Mouse (Mus musculus) forebrain, postnatal 0 days (tissue): ENCODE measurements around the gene Lypd6b. TPM values are rescaled to one million over a fixed set of nuclear protein-coding genes. Genes with fewer than 3 reads are reported as not detected.

Experiments
- ATAC-seq: fragments of 200-750 bp; cut with Nextera tagmentation; 2 replicates; pipeline ENCODE4 v1.8.0; 2017; ENCODE audit warnings: mild to moderate bottlenecking, moderate library complexity
- DNase-seq: peaks from one replicate; pipeline ENCODE4 v3.0.0-alpha.2; 2015
- H3K27ac ChIP-seq: fragments of 300-500 bp; sonication (generic); 2 replicates; pipeline ENCODE4 v1.5.1; 2014; ENCODE audit warnings: low read depth, mild to moderate bottlenecking, antibody characterized with exemption, low read length, moderate library complexity, mixed read lengths
- H3K27me3 ChIP-seq: fragments of 300-500 bp; sonication (generic); 2 replicates; pipeline ENCODE4 v1.6.1; 2014; ENCODE audit warnings: mild to moderate bottlenecking, low read length, mixed read lengths; ENCODE audit not compliant: insufficient read depth
- H3K36me3 ChIP-seq: fragments of 300-500 bp; sonication (generic); 2 replicates; pipeline ENCODE4 v1.6.1; 2014; ENCODE audit warnings: mild to moderate bottlenecking, moderate library complexity; ENCODE audit not compliant: insufficient read depth
- H3K4me1 ChIP-seq: fragments of 300-500 bp; sonication (generic); 2 replicates; pipeline ENCODE4 v1.6.1; 2014; ENCODE audit warnings: antibody characterized with exemption; ENCODE audit not compliant: insufficient read depth
- H3K4me2 ChIP-seq: fragments of 300-500 bp; sonication (generic); 2 replicates; pipeline ENCODE4 v1.6.1; 2014; ENCODE audit warnings: low read depth, mild to moderate bottlenecking, moderate library complexity
- H3K4me3 ChIP-seq: fragments of 300-500 bp; sonication (generic); 2 replicates; pipeline ENCODE4 v1.5.1; 2014; ENCODE audit warnings: low read depth, low read length, mixed read lengths
- H3K9ac ChIP-seq: fragments of 300-500 bp; sonication (generic); 2 replicates; pipeline ENCODE4 v1.6.1; 2014; ENCODE audit warnings: mild to moderate bottlenecking
- H3K9me3 ChIP-seq: fragments of 300-500 bp; sonication (generic); 2 replicates; pipeline ENCODE4 v1.6.1; 2016; ENCODE audit warnings: low read length
- CTCF ChIP-seq: sonication (generic); IDR thresholded peaks from 2 replicates; pipeline ENCODE4 v1.5.1; 2016; ENCODE audit warnings: antibody characterized with exemption, control low read depth, low read depth
- WGBS: fragments of 180-500 bp; shearing (Covaris S2); extraction: QIAGEN DNeasy Blood & Tissue Kit; methylation state at CpG from one replicate; pipeline ENCODE4 v1.1.7; 2014; 5-methylcytosine and 5-hydroxymethylcytosine counted together
- polyA plus RNA-seq: library from polyadenylated mRNA; unstranded; fragments of >200 nt; fragmentation: Nextera tagmentation; extraction: Ambion mirVana; gene quantifications from 2 replicates; pipeline ENCODE4 v1.2.1, GENCODE M21; 2015
- total RNA-seq: library from RNA; depleted of rRNA; stranded (reverse); fragments of >200 nt; gene quantifications from 2 replicates; pipeline ENCODE4 v1.2.3, GENCODE M21; 2014

Lypd6b gene
- total and polyA plus RNA-seq, 2 experiments from 2014 or later: 18.6 to 22.2 TPM

DNA sequence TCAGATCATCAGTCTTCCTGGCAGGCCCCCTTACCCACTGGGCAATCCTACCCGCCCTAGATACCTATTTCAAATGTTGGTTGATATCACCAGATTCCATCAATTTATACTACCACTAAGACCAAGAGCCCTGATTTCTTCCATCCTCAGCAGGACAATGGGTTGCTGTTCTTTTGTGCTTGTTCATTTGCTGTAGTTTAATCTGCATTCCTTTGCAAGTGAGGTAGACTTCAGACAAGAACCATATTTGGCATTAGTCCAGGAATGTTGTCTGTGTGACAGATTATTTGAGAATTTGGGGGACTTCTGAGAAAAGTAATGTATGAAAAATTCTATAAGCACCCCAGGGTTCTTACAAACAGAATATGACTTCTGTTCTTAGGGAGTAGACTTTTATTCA lies 95.0 kb downstream of the Lypd6b start:
- Histone ChIP-seq H3K4me1 (peaks cover 5% of the 10 kb centered on the region; the same call in 1 of the 2 replicates), H3K36me3 (no peaks in the 10 kb centered on the region), H3K27me3 (no peaks in the 10 kb centered on the region), H3K9ac (no peak overlapping the region), H3K4me2 (no peak overlapping the region), H3K4me3 (no peak overlapping the region), H3K9me3 (no peaks in the 10 kb centered on the region), H3K27ac (no peak overlapping the region)
- TF ChIP-seq CTCF: no peak
- ATAC-seq: no peak
- no peak for DNase-seq
- WGBS: 95% methylated on average over 1 of the region's 1 CpGs

DNA sequence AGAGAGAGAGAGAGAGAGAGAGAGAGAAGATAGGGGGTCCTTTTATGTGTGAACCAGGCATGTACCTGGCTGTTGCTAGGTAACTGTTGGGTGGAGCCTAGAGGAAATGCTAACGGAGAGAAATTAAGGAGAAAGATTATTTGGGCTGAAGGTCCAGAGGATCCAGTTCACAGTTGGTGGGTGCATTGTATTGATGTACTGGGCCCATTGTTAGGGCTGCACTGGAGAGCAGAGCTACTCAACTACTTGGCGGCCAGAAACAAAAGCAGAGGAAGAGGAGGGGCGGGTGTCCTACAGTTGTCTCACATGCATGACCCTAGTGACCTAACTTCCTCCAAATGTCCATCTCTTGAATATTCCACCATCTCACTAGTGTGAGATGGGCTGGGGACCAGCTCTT lies 96.5 kb downstream of the Lypd6b start:
- Histone ChIP-seq H3K9ac (no peak overlapping the region), H3K36me3 (no peaks in the 10 kb centered on the region), H3K4me2 (no peak overlapping the region), H3K4me3 (no peak overlapping the region), H3K27ac (no peak overlapping the region), H3K27me3 (no peaks in the 10 kb centered on the region), H3K4me1 (peaks cover 9% of the 10 kb centered on the region; the same call in 1 of the 2 replicates), H3K9me3 (no peaks in the 10 kb centered on the region)
- 23% methylated on average over 3 of the region's 3 CpGs for WGBS
- TF ChIP-seq CTCF: no peak
- ATAC-seq (no peak), DNase-seq (no peak)

DNA sequence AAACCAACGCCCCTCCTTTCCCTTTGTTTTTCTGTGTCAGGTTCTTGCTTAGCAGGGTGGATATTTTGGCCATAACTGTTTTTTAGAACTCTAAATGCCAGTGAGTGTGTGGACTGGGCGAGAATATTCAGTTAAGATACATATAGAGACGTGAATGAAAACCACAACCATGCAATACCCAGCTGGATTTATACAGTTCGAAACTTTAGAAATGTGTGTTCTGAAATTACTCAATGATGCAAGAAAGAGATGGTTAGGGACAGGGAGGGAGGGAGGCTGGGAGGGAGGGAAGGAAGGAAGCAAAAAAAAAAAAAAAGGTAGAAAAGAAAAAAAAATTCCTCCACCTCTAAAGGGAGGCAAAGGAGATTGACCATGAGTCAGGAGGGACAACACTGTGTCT lies 98.7 kb downstream of the Lypd6b start:
- no peaks in the 10 kb centered on the region for H3K9me3 ChIP-seq
- TF ChIP-seq CTCF: no peak
- 0 out of 2 replicates have a peak, but pooled peaks cover 4% of the 10 kb centered on the region for H3K4me1 ChIP-seq
- H3K27ac ChIP-seq: no peak overlapping the region
- no peak for DNase-seq
- H3K27me3 ChIP-seq: no peaks in the 10 kb centered on the region
- ATAC-seq: no peak
- no peaks in the 10 kb centered on the region for H3K36me3 ChIP-seq
- no peak overlapping the region for H3K4me2 ChIP-seq
- 76% methylated on average over 4 of the region's 4 CpGs for WGBS
- no peak overlapping the region for H3K4me3 ChIP-seq
- H3K9ac ChIP-seq: no peak overlapping the region

DNA sequence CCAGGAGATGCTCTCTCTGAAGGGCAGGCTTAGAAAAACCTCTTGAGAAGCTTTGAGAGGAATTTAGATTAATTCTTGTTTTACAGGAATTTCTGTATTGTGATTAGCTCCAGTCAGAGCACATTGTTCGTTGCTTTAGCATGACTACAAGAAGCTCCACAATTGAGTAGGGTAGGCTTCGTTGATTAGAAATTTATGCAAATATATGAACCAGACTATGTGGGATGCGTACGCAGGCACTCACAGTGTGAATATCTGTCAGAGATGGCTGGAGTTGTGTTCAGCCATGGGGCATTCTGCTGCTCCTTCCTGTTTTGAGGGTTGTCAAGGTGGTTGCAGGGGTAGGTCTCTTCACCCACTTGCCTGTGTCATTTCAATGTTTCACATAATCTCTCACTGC lies 100.9 kb downstream of the Lypd6b start:
- Histone ChIP-seq H3K9me3 (no peaks in the 10 kb centered on the region), H3K4me2 (no peak overlapping the region), H3K9ac (no peak overlapping the region), H3K4me3 (no peak overlapping the region), H3K27ac (no peak overlapping the region), H3K4me1 (0 out of 2 replicates have a peak, but pooled peaks cover 4% of the 10 kb centered on the region), H3K36me3 (no peaks in the 10 kb centered on the region), H3K27me3 (no peaks in the 10 kb centered on the region)
- no peak for TF ChIP-seq CTCF
- 47% methylated on average over 4 of the region's 4 CpGs for WGBS
- ATAC-seq (peak; percentile 51; the same call in 1 of the 2 replicates), DNase-seq (no peak)

DNA sequence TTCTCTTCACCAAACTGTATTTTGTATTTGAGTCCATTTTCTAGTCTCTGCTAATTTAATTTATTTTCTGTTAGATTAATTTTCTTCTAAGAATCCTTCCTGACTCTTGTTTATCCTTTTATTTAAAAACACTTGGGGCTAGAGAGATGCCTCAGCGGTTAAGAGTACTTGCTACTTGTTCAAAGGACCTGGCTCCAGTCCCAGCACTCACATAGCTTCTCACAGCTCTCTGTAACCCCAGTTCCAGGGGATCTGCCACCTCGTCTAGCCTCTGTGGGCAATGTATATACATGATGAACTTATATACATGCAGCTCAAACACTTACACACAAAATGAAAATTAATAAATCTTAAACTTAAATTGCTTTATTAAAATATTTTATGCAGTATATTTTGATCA lies 103.2 kb downstream of the Lypd6b start:
- Histone ChIP-seq H3K9ac (no peak overlapping the region), H3K4me3 (no peak overlapping the region), H3K36me3 (no peaks in the 10 kb centered on the region), H3K4me2 (no peak overlapping the region), H3K9me3 (no peaks in the 10 kb centered on the region), H3K4me1 (0 out of 2 replicates have a peak, but pooled peaks cover 4% of the 10 kb centered on the region), H3K27me3 (no peaks in the 10 kb centered on the region), H3K27ac (no peak overlapping the region)
- 13% methylated on average over 2 of the region's 2 CpGs for WGBS
- no peak for TF ChIP-seq CTCF
- no peak for ATAC-seq
- DNase-seq: no peak

DNA sequence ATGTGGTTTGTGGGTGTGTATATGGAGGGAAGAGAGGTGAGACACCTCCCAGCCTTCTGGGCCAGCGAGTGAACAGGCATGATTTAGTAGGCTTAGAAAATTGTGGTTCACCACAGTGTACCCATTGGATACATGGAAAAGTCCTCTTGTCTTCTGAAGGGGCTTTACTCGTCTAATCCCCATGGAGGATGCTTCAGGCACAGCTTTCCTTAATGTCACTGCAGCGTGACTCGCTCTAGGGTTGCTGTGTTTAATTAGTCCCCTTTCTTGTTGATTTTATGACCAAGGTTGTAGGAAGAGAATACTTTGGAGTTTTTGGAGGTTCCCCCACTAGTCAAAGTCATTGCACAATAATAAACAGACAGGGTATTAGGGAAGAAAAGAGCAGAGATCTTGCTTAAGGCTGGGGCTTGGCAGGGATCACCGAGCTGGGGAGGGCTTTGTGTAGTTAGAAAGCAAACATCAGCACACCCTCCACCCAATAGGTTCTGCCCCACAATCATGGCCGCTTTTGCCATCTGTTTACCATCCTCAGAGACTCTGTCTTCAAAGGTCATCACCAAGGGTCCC lies 122.4 kb downstream of the Lypd6b start:
- H3K27me3 ChIP-seq: no peaks in the 10 kb centered on the region
- H3K4me1 ChIP-seq: no peaks in the 10 kb centered on the region
- no peak overlapping the region for H3K4me2 ChIP-seq
- 83% methylated on average over 6 of the region's 6 CpGs for WGBS
- DNase-seq (no peak), ATAC-seq (no peak)
- H3K4me3 ChIP-seq: no peak overlapping the region
- H3K27ac ChIP-seq: no peak overlapping the region
- H3K9me3 ChIP-seq: no peaks in the 10 kb centered on the region
- no peaks in the 10 kb centered on the region for H3K36me3 ChIP-seq
- H3K9ac ChIP-seq: no peak overlapping the region
- no peak for TF ChIP-seq CTCF

DNA sequence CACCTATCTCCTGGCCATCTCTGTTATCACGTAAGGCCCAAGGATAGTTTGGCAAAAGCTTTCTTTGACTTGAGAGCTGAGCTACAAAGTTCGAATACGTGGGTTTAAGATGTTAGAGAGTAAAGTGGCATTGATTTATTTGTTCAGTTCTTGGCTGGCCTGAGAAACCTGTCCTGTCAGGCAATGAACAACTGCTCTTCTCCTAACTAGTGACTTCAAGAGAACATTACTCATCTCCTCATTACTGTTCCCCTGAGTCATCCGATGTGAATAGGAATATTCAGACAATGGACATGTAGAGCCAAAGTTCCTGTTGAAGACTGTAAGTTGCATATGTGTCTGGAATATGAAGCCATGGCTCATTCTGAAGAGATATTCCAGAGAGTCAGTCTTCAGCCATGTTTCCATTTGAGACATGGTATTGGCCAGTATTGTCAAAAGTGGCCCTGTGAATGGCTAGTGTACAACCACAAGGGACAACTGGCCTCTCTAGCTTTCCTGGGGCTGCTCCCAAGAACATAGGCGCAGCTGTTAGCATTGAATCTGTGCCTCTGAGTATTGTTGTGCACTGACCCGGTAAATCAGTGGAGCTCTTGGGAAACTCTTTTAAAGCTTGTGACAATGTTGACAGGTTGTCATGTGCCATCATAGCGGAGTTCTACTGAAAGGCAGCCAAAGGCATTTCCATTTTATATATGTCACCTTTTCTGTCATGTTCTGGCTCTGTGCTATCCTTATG lies 124.0 kb downstream of the Lypd6b start:
- DNase-seq (no peak), ATAC-seq (no peak)
- Histone ChIP-seq H3K4me1 (no peaks in the 10 kb centered on the region), H3K36me3 (no peaks in the 10 kb centered on the region), H3K4me3 (no peak overlapping the region), H3K27ac (no peak overlapping the region), H3K9ac (no peak overlapping the region), H3K27me3 (no peaks in the 10 kb centered on the region), H3K4me2 (no peak overlapping the region), H3K9me3 (no peaks in the 10 kb centered on the region)
- no peak for TF ChIP-seq CTCF
- WGBS: 68% methylated on average over 7 of the region's 7 CpGs
